Mouse (Mus musculus) C2C12 (cell line): ENCODE measurements around the gene Zbtb46.

ENCODE experiments used
- CTCF ChIP-seq: IDR thresholded peaks from one replicate; pipeline ENCODE4 v1.5.1; 2011; ENCODE audit not compliant: control insufficient read depth, insufficient read depth, insufficient read length
- MAX ChIP-seq: IDR thresholded peaks from one replicate; pipeline ENCODE4 v1.6.1; 2011; ENCODE audit warnings: mild to moderate bottlenecking, control low read depth
- MYOG ChIP-seq: IDR thresholded peaks from one replicate; pipeline ENCODE4 v1.6.1; 2011; ENCODE audit not compliant: control insufficient read depth, insufficient read length; ENCODE audit errors: extremely low read depth

DNA sequence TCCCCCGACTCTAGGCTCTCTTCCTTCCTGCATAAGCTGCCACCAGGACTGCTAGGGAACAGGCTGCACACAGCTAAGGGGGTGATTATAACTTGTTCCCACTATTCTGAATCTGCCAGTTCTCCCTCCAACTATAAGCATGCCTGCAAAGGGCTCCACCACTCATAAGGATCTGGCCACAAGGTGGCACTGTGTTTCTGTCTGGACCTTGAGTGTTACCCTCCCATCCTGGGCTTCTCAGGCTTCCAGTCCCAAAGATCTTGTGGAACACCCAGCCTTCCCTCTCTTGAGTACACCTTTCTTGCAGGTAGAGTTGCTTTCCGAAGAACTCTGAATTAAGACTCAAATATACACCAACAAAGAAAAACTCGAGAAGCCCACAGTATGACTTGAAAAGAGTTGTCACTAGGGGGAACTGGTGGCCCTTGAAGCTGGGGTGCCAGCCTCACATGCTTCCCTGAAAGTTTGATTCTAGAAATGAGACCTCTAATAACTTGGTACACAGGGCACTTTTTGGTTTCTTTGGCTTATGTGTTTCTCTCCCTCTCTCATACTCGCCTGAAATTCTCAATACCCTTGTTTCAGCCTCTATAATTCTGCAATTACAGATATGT lies 66.5 kb downstream of the Zbtb46 start:
- TF ChIP-seq CTCF: peak; percentile 83
- TF ChIP-seq MYOG: no peak
- no peak for TF ChIP-seq MAX
